Mouse (Mus musculus): ENCODE measurements around the gene Rab14.

DNA sequence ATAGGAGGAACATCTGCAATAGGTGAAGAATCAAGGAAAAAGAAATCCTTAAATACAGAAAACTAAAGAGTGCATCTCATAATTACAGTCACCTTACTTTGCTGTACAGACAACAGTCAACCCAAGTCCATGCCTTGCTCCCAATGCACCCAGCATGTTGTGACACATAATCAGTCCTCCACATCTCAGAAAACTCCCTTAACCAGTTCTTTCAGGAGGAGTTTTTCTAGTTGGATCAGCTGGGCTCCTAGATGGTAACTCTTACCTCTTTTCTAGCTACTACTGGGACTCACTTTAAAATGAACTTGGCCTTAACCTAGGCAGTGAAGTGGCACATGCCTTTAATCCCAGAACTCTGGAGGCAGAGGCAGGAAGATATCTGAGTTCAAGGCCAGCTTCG, 6.9 kb downstream of the Rab14 start:
- TF ChIP-seq POLR2A (IDR thresholded peaks at IDR 0.05; ENCODE audit: borderline replicate concordance, extremely low read depth, low read depth, low read length) (no peak), CTCF (IDR thresholded peaks at IDR 0.05; ENCODE audit: insufficient read depth, low read length) (no peak)
